Mouse (Mus musculus) heart, embryonic 12.5 days (tissue): ENCODE measurements around the gene Olfr1394. TPM values are rescaled to one million over a fixed set of nuclear protein-coding genes. Genes with fewer than 3 reads are reported as not detected.

Experiments used
- ATAC-seq: fragments of 200-750 bp; cut with Nextera tagmentation; 2 replicates; pipeline ENCODE4 v1.8.0; 2017; ENCODE audit warnings: moderate TSS enrichment, moderate library complexity; ENCODE audit not compliant: insufficient number of reproducible peaks, low FRiP score
- H3K27ac ChIP-seq: fragments of 300-500 bp; sonication (generic); 2 replicates; pipeline ENCODE4 v1.5.1; 2016; ENCODE audit warnings: mild to moderate bottlenecking, moderate library complexity; ENCODE audit not compliant: poor library complexity, severe bottlenecking
- H3K27me3 ChIP-seq: fragments of 300-500 bp; sonication (generic); replicated peaks from 2 replicates; pipeline ENCODE4 v1.6.1; 2016; ENCODE audit warnings: mild to moderate bottlenecking, moderate library complexity
- H3K36me3 ChIP-seq: fragments of 300-500 bp; sonication (generic); 2 replicates; pipeline ENCODE4 v1.6.1; 2016; ENCODE audit warnings: mild to moderate bottlenecking, moderate library complexity
- H3K4me1 ChIP-seq: fragments of 300-500 bp; sonication (generic); replicated peaks from 2 replicates; pipeline ENCODE4 v1.6.1; 2016; ENCODE audit warnings: mild to moderate bottlenecking
- H3K4me2 ChIP-seq: fragments of 300-500 bp; sonication (generic); 2 replicates; pipeline ENCODE4 v1.6.1; 2016; ENCODE audit warnings: mild to moderate bottlenecking, moderate library complexity
- H3K4me3 ChIP-seq: fragments of 300-500 bp; sonication (generic); 2 replicates; pipeline ENCODE4 v1.5.1; 2016; ENCODE audit warnings: mild to moderate bottlenecking
- H3K9ac ChIP-seq: fragments of 300-500 bp; sonication (generic); 2 replicates; pipeline ENCODE4 v1.6.1; 2016; ENCODE audit warnings: mild to moderate bottlenecking, moderate library complexity
- H3K9me3 ChIP-seq: fragments of 300-500 bp; sonication (generic); replicated peaks from 2 replicates; pipeline ENCODE4 v1.6.1; 2016; ENCODE audit warnings: mild to moderate bottlenecking, moderate library complexity
- WGBS: fragments of 180-500 bp; shearing (Covaris S2); methylation state at CpG from one replicate; pipeline ENCODE4 v1.1.7; 2016; 5-methylcytosine and 5-hydroxymethylcytosine counted together
- polyA plus RNA-seq: library from polyadenylated mRNA; unstranded; fragments of >200 nt; fragmentation: Nextera tagmentation; extraction: Ambion mirVana; gene quantifications from 2 replicates; pipeline ENCODE4 v1.2.1, GENCODE M21; 2016

The Olfr1394 gene
- polyA plus RNA-seq, result not detected in 2 replicates

GRCm38 (mm10) chr11:49154077-49154476 is at the start of gene Olfr1394:
TSS of gene Olfr1394 (plus strand) at chr11:49154377.
- ATAC-seq, result no peak
- no peaks in the 10 kb centered on the region for H3K27me3 ChIP-seq
- 72% methylated on average over 1 of the region's 1 CpGs for WGBS

GRCm38 (mm10) chr11:49105752-49106151 is 48.4 kb upstream of the Olfr1394 start:
- Histone ChIP-seq H3K9me3 (no peaks in the 10 kb centered on the region), H3K27ac (no peak overlapping the region), H3K9ac (no peak overlapping the region), H3K4me3 (no peak overlapping the region), H3K27me3 (no peaks in the 10 kb centered on the region), H3K4me2 (no peak overlapping the region), H3K4me1 (peaks cover 4% of the 10 kb centered on the region; the same call in 1 of the 2 replicates), H3K36me3 (no peaks in the 10 kb centered on the region)
- 77% methylated on average over 1 of the region's 1 CpGs for WGBS
- ATAC-seq, result no peak

More at GRCm38 (mm10) chr11:49154077-49154476, at the start of gene Olfr1394:
- Histone ChIP-seq H3K4me1 (no peaks in the 10 kb centered on the region), H3K4me3 (no peak within 1 kb of the TSS), H3K27ac (no peak within 1 kb of the TSS), H3K4me2 (no peak within 1 kb of the TSS), H3K36me3 (no peaks in the 10 kb centered on the region), H3K9ac (no peak within 1 kb of the TSS), H3K9me3 (no peaks in the 10 kb centered on the region)

GRCm38 (mm10) chr11:49107650-49108537 is 46.3 kb upstream of the Olfr1394 start:
- Histone ChIP-seq H3K4me3 (no peak overlapping the region), H3K9ac (no peak overlapping the region), H3K9me3 (no peaks in the 10 kb centered on the region), H3K4me1 (peaks cover 2% of the 10 kb centered on the region; the same call in 1 of the 2 replicates), H3K4me2 (no peak overlapping the region), H3K27me3 (no peaks in the 10 kb centered on the region), H3K36me3 (no peaks in the 10 kb centered on the region), H3K27ac (no peak overlapping the region)
- 64% methylated on average over 10 of the region's 10 CpGs for WGBS
- no peak for ATAC-seq

GRCm38 (mm10) chr11:49108833-49109232 is 45.3 kb upstream of the Olfr1394 start:
- 25% methylated on average over 1 of the region's 1 CpGs for WGBS

GRCm38 (mm10) chr11:49111000-49111399 is 43.2 kb upstream of the Olfr1394 start:
- ATAC-seq, result no peak
- 59% methylated on average over 1 of the region's 1 CpGs for WGBS

More at GRCm38 (mm10) chr11:49108833-49109232, 45.3 kb upstream of the Olfr1394 start:
- H3K27me3 ChIP-seq, result no peaks in the 10 kb centered on the region
- H3K27ac ChIP-seq, result no peak overlapping the region
- no peak for ATAC-seq
- H3K36me3 ChIP-seq, result no peaks in the 10 kb centered on the region
- no peak overlapping the region for H3K4me2 ChIP-seq
- no peaks in the 10 kb centered on the region for H3K4me1 ChIP-seq
- H3K4me3 ChIP-seq, result no peak overlapping the region
- H3K9me3 ChIP-seq, result no peaks in the 10 kb centered on the region
- H3K9ac ChIP-seq, result no peak overlapping the region

GRCm38 (mm10) chr11:49112624-49113219 is 41.5 kb upstream of the Olfr1394 start:
- no peak overlapping the region for H3K27ac ChIP-seq

More at GRCm38 (mm10) chr11:49111000-49111399, 43.2 kb upstream of the Olfr1394 start:
- H3K36me3 ChIP-seq, result no peaks in the 10 kb centered on the region
- no peaks in the 10 kb centered on the region for H3K9me3 ChIP-seq
- no peak overlapping the region for H3K4me3 ChIP-seq
- no peak overlapping the region for H3K27ac ChIP-seq
- no peak overlapping the region for H3K4me2 ChIP-seq
- no peaks in the 10 kb centered on the region for H3K4me1 ChIP-seq
- no peaks in the 10 kb centered on the region for H3K27me3 ChIP-seq
- no peak overlapping the region for H3K9ac ChIP-seq

GRCm38 (mm10) chr11:49114158-49114557 is 40.0 kb upstream of the Olfr1394 start:
- Histone ChIP-seq H3K4me1 (no peaks in the 10 kb centered on the region), H3K27ac (no peak overlapping the region), H3K9me3 (no peaks in the 10 kb centered on the region), H3K27me3 (no peaks in the 10 kb centered on the region), H3K36me3 (no peaks in the 10 kb centered on the region), H3K9ac (no peak overlapping the region), H3K4me2 (no peak overlapping the region), H3K4me3 (no peak overlapping the region)
- 47% methylated on average over 2 of the region's 2 CpGs for WGBS
- ATAC-seq, result no peak

More at GRCm38 (mm10) chr11:49112624-49113219, 41.5 kb upstream of the Olfr1394 start:
- 65% methylated on average over 6 of the region's 6 CpGs for WGBS
- no peaks in the 10 kb centered on the region for H3K4me1 ChIP-seq
- no peaks in the 10 kb centered on the region for H3K36me3 ChIP-seq
- no peak overlapping the region for H3K4me2 ChIP-seq
- no peak overlapping the region for H3K9ac ChIP-seq
- H3K27me3 ChIP-seq, result no peaks in the 10 kb centered on the region
- no peaks in the 10 kb centered on the region for H3K9me3 ChIP-seq
- no peak overlapping the region for H3K4me3 ChIP-seq
- ATAC-seq, result no peak

- no peak within 1 kb of the TSS for H3K27ac ChIP-seq
- ATAC-seq, result no peak
These were observed 39.4 kb upstream of the Olfr1394 start, which contains the start of gene Olfr1396 for GRCm38 (mm10) chr11:49114774-49115173. TSS of gene Olfr1396 (minus strand) at chr11:49114874.

GRCm38 (mm10) chr11:49119635-49120034 is 34.5 kb upstream of the Olfr1394 start:
- H3K9me3 ChIP-seq, result no peaks in the 10 kb centered on the region

More at GRCm38 (mm10) chr11:49114774-49115173, 39.4 kb upstream of the Olfr1394 start, which contains the start of gene Olfr1396:
- Histone ChIP-seq H3K4me2 (no peak within 1 kb of the TSS), H3K9ac (no peak within 1 kb of the TSS), H3K9me3 (no peaks in the 10 kb centered on the region), H3K36me3 (no peaks in the 10 kb centered on the region), H3K27me3 (no peaks in the 10 kb centered on the region), H3K4me3 (no peak within 1 kb of the TSS), H3K4me1 (no peaks in the 10 kb centered on the region)

GRCm38 (mm10) chr11:49124169-49124568 is 30.0 kb upstream of the Olfr1394 start:
- WGBS, result 83% methylated on average over 2 of the region's 2 CpGs

More at GRCm38 (mm10) chr11:49119635-49120034, 34.5 kb upstream of the Olfr1394 start:
- Histone ChIP-seq H3K27ac (no peak overlapping the region), H3K4me2 (no peak overlapping the region), H3K4me1 (no peaks in the 10 kb centered on the region), H3K9ac (no peak overlapping the region), H3K36me3 (no peaks in the 10 kb centered on the region), H3K4me3 (no peak overlapping the region), H3K27me3 (no peaks in the 10 kb centered on the region)
- ATAC-seq, result no peak
- WGBS, result 76% methylated on average over 3 of the region's 3 CpGs

GRCm38 (mm10) chr11:49141974-49142373 is 12.2 kb upstream of the Olfr1394 start, which contains the start of gene Olfr1395:
TSS of gene Olfr1395 (plus strand) at chr11:49142274.
- Histone ChIP-seq H3K36me3 (no peaks in the 10 kb centered on the region), H3K27me3 (no peaks in the 10 kb centered on the region), H3K9ac (no peak within 1 kb of the TSS), H3K4me2 (no peak within 1 kb of the TSS), H3K4me3 (no peak within 1 kb of the TSS), H3K9me3 (no peaks in the 10 kb centered on the region), H3K4me1 (no peaks in the 10 kb centered on the region), H3K27ac (no peak within 1 kb of the TSS)
- no peak for ATAC-seq
- 80% methylated on average over 6 of the region's 6 CpGs for WGBS

More at GRCm38 (mm10) chr11:49124169-49124568, 30.0 kb upstream of the Olfr1394 start:
- Histone ChIP-seq H3K27ac (no peak overlapping the region), H3K4me2 (no peak overlapping the region), H3K36me3 (no peaks in the 10 kb centered on the region), H3K4me1 (no peaks in the 10 kb centered on the region), H3K9ac (no peak overlapping the region), H3K27me3 (no peaks in the 10 kb centered on the region), H3K4me3 (no peak overlapping the region), H3K9me3 (no peaks in the 10 kb centered on the region)
- ATAC-seq, result no peak
